Mouse (Mus musculus) forebrain, embryonic 12.5 days (tissue): Measurements from ENCODE around the gene Agtrap. TPM values are rescaled to one million over a fixed set of nuclear protein-coding genes. Genes with fewer than 3 reads are reported as not detected.
A peak's percentile ranks its signal among the peaks of the same experiment; 100 is the strongest.

Source experiments
- ATAC-seq: fragments of 200-750 bp; cut with Nextera tagmentation; 2 replicates; pipeline ENCODE4 v1.8.0; 2017; ENCODE audit warnings: moderate TSS enrichment; ENCODE audit not compliant: low FRiP score
- H3K27ac ChIP-seq: fragments of 300-500 bp; sonication (generic); 2 replicates; pipeline ENCODE4 v1.5.1; 2016; ENCODE audit warnings: mild to moderate bottlenecking
- H3K27me3 ChIP-seq: fragments of 300-500 bp; sonication (generic); 2 replicates; pipeline ENCODE4 v1.6.1; 2016; ENCODE audit warnings: mild to moderate bottlenecking
- H3K36me3 ChIP-seq: fragments of 300-500 bp; sonication (generic); replicated peaks from 2 replicates; pipeline ENCODE4 v1.6.1; 2016; ENCODE audit warnings: mild to moderate bottlenecking
- H3K4me1 ChIP-seq: fragments of 300-500 bp; sonication (generic); 2 replicates; pipeline ENCODE4 v1.6.1; 2016
- H3K4me2 ChIP-seq: fragments of 300-500 bp; sonication (generic); 2 replicates; pipeline ENCODE4 v1.6.1; 2016; ENCODE audit warnings: mild to moderate bottlenecking, moderate library complexity
- H3K4me3 ChIP-seq: fragments of 300-500 bp; sonication (generic); replicated peaks from 2 replicates; pipeline ENCODE4 v1.5.1; 2016; ENCODE audit warnings: mild to moderate bottlenecking
- H3K9ac ChIP-seq: fragments of 300-500 bp; sonication (generic); 2 replicates; pipeline ENCODE4 v1.6.1; 2016; ENCODE audit warnings: mild to moderate bottlenecking
- H3K9me3 ChIP-seq: fragments of 300-500 bp; sonication (generic); 2 replicates; pipeline ENCODE4 v1.6.1; 2016
- WGBS: fragments of 180-500 bp; shearing (Covaris S2); methylation state at CpG from one replicate; pipeline ENCODE4 v1.1.7; 2016; 5-methylcytosine and 5-hydroxymethylcytosine counted together
- polyA plus RNA-seq: library from polyadenylated mRNA; unstranded; fragments of >200 nt; fragmentation: Nextera tagmentation; extraction: Ambion mirVana; gene quantifications from 2 replicates; pipeline ENCODE4 v1.2.1, GENCODE M21; 2016

Gene Agtrap
- polyA plus RNA-seq, 1 experiment from 2014 or later = 9.2 TPM

GRCm38 (mm10) chr4:148040029-148040830 is 47.6 kb downstream of the Agtrap start:
- Histone ChIP-seq H3K4me1 (peaks cover 60% of the 10 kb centered on the region), H3K27me3 (no peaks in the 10 kb centered on the region), H3K4me2 (peak overlapping the region; percentile 64), H3K4me3 (peak overlapping the region; percentile 68), H3K9me3 (no peaks in the 10 kb centered on the region), H3K27ac (peak overlapping the region; percentile 83), H3K9ac (peak overlapping the region; percentile 66), H3K36me3 (peaks cover 33% of the 10 kb centered on the region)
- WGBS = 62% methylated on average over 15 of the region's 15 CpGs
- no peak for ATAC-seq

DNA sequence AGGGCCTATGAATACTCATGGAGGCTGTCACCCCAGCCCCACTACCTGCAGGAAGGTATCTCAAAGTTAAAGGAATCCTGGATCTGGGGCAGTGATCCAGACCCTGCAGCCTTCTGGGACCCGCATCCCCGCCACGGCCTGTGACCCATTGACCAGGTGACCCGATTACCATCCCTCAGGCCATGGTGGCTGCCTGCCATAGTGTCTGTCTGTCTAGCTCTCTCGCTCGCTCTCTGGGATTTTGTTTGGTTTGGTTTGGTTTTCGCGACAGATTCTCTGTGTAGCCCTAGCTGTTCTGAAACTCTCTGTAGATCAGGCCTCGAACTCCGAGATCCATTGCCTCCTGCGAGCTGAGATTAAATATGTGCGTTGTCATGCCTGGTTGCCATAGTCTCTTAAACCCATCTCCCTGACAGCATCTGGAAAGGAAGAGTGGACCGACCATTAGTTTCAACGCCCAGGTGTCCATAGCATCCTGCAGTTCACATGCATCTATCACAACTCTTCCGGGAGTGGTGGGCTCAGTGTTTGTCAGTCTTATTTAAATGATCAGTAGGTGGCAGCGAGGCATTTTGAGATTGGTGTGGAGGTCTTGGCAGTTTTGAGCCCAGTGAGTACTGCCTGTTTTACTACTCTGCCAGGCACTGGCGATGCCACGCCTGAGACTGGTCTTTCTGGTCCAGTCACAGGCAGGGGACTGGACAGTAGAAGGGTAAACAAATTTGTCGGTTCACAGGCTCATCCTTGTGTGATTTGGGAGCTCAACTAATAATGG is 48.4 kb downstream of the Agtrap start:
- H3K4me1 ChIP-seq = peaks cover 54% of the 10 kb centered on the region
- ATAC-seq = no peak
- WGBS = 23% methylated on average over 19 of the region's 19 CpGs

GRCm38 (mm10) chr4:148038600-148039253 is 49.1 kb downstream of the Agtrap start, which contains the start of the genes Clcn6 and Mthfr:
Gene Clcn6, minus strand, starts transcription at chr4:148038821.
Gene Mthfr, plus strand, starts transcription at chr4:148039077.
- Histone ChIP-seq H3K4me3 (peak within 1 kb of the TSS; percentile 68), H3K4me2 (peak within 1 kb of the TSS; percentile 79), H3K27ac (peak within 1 kb of the TSS; percentile 80), H3K9me3 (no peaks in the 10 kb centered on the region), H3K27me3 (no peaks in the 10 kb centered on the region), H3K9ac (peak within 1 kb of the TSS; percentile 76), H3K36me3 (peaks cover 29% of the 10 kb centered on the region), H3K4me1 (peaks cover 54% of the 10 kb centered on the region)
- ATAC-seq = peak; percentile 96
- WGBS = under 1% methylated on average over 53 of the region's 54 CpGs

More for the DNA sequence above, 48.4 kb downstream of the Agtrap start:
- H3K4me2 ChIP-seq = peak overlapping the region; percentile 64
- peak overlapping the region; percentile 61 for H3K27ac ChIP-seq
- H3K27me3 ChIP-seq = no peaks in the 10 kb centered on the region
- no peaks in the 10 kb centered on the region for H3K9me3 ChIP-seq
- H3K9ac ChIP-seq = peak overlapping the region; percentile 51
- H3K4me3 ChIP-seq = peak overlapping the region; percentile 68
- peaks cover 33% of the 10 kb centered on the region for H3K36me3 ChIP-seq

GRCm38 (mm10) chr4:148038079-148038599 is 49.7 kb downstream of the Agtrap start:
- peak overlapping the region; percentile 79 for H3K4me2 ChIP-seq
- H3K9ac ChIP-seq = peak overlapping the region; percentile 76
- peaks cover 31% of the 10 kb centered on the region for H3K36me3 ChIP-seq
- no peaks in the 10 kb centered on the region for H3K27me3 ChIP-seq
- no peak for ATAC-seq
- peak overlapping the region; percentile 68 for H3K4me3 ChIP-seq
- H3K9me3 ChIP-seq = no peaks in the 10 kb centered on the region
- peak overlapping the region; percentile 80 for H3K27ac ChIP-seq
- H3K4me1 ChIP-seq = peaks cover 52% of the 10 kb centered on the region
- 6% methylated on average over 26 of the region's 26 CpGs for WGBS

DNA sequence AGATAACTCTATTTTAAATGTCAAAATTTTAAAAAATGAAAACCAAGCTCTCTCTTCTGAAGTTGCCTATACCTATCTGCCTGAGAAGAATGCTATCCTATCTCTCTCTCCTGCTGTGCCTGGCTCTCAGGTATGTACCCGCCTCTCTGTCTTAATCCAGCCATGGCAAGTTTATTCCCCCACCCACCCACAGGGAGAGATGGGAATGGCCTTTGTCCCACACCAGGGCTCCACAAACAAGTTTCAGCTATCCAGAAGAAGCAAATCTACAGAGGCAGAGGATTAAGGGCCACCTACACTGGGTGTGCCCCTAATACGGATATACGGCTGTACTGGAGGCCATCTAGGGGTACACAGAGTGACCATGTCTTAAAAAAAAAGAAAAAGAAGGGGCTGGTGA is 52.4 kb downstream of the Agtrap start:
- no peaks in the 10 kb centered on the region for H3K9me3 ChIP-seq
- no peak overlapping the region for H3K4me2 ChIP-seq
- H3K4me1 ChIP-seq = peaks cover 25% of the 10 kb centered on the region
- WGBS = 84% methylated on average over 3 of the region's 3 CpGs
- H3K9ac ChIP-seq = no peak overlapping the region
- peaks cover 38% of the 10 kb centered on the region for H3K36me3 ChIP-seq
- H3K4me3 ChIP-seq = no peak overlapping the region
- H3K27me3 ChIP-seq = no peaks in the 10 kb centered on the region
- no peak overlapping the region for H3K27ac ChIP-seq
- ATAC-seq = no peak

DNA sequence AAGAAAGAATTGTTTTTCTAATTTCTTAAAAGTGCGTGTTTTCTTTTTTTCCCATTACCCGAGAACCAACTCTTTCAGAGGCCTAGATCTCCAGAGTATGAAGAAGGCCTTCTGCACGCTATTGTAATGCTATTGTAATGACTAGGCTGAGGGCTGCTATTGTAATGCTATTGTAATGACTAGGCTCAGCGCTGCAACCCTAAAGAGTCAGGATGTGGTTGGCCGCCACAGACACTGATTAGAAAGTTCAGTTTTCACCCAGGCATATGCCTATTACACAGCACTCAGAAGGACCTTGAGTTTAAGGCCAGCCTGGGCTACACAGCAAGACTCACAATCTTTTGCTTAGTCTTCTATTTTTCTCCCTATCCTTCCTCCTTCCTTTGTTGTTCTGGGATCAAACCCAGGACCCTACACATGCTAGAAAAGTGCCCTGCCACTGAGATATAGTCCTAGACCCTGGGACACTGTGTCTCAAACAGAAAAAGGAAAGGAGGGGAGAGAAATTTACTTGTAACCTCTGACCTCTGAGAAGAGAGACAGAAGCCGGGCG is 53.9 kb downstream of the Agtrap start:
- no peak for ATAC-seq
- Histone ChIP-seq H3K27me3 (no peaks in the 10 kb centered on the region), H3K4me3 (no peak overlapping the region), H3K27ac (no peak overlapping the region), H3K36me3 (peaks cover 47% of the 10 kb centered on the region), H3K9me3 (no peaks in the 10 kb centered on the region), H3K4me2 (no peak overlapping the region), H3K4me1 (peaks cover 10% of the 10 kb centered on the region), H3K9ac (no peak overlapping the region)
- WGBS = 71% methylated on average over 7 of the region's 7 CpGs

DNA sequence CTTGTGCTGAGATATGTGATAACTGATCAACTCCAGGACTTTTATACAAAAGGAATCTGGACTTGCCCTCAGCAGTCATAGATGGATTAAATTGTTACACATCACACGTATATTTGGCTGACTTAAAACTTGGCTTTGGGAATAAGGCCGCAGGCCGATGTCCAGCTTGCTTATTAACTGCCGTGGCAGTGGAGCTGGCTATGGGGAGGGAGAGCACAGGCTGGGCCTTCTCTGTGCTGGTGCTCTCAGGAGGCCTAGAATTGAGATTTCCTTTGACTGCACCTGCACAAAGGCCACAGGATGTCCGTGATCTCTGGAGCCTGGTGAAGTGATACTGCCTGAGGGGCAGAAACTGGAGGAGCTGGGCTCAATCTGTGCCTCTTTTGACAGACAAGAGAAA is 57.3 kb downstream of the Agtrap start:
- WGBS = 87% methylated on average over 5 of the region's 5 CpGs
- no peak overlapping the region for H3K27ac ChIP-seq
- H3K9me3 ChIP-seq = no peaks in the 10 kb centered on the region
- H3K36me3 ChIP-seq = peaks cover 68% of the 10 kb centered on the region
- no peak overlapping the region for H3K4me3 ChIP-seq
- no peak overlapping the region for H3K9ac ChIP-seq
- no peak for ATAC-seq
- no peaks in the 10 kb centered on the region for H3K27me3 ChIP-seq
- 0 out of 2 replicates have a peak, but pooled peaks cover 2% of the 10 kb centered on the region for H3K4me1 ChIP-seq
- H3K4me2 ChIP-seq = no peak overlapping the region

GRCm38 (mm10) chr4:148029297-148029696 is 58.5 kb downstream of the Agtrap start:
- ATAC-seq = no peak
- peaks cover 68% of the 10 kb centered on the region for H3K36me3 ChIP-seq
- 96% methylated on average over 7 of the region's 7 CpGs for WGBS
- H3K4me2 ChIP-seq = no peak overlapping the region
- H3K4me1 ChIP-seq = 0 out of 2 replicates have a peak, but pooled peaks cover 2% of the 10 kb centered on the region
- no peak overlapping the region for H3K9ac ChIP-seq
- no peak overlapping the region for H3K4me3 ChIP-seq
- H3K27me3 ChIP-seq = no peaks in the 10 kb centered on the region
- H3K27ac ChIP-seq = no peak overlapping the region
- H3K9me3 ChIP-seq = no peaks in the 10 kb centered on the region

Other genes with a start within 250 kb of the Agtrap start
- 6.1 TPM in 2 replicates for gene Zfp933, start 239.7 kb downstream of the Agtrap start, polyA plus RNA-seq
- 53.8 and 61.4 TPM in 2 replicates for gene Miip, start 219.2 kb downstream of the Agtrap start, polyA plus RNA-seq
- 17.3 and 20.5 TPM in 2 replicates for gene Fv1, start 219.1 kb downstream of the Agtrap start, polyA plus RNA-seq
- gene Mfn2, start 183.3 kb downstream of the Agtrap start, polyA plus RNA-seq = 61.2 and 63.1 TPM in 2 replicates
- gene Plod1, start 151.3 kb downstream of the Agtrap start, polyA plus RNA-seq = 21.6 and 24.9 TPM in 2 replicates
- 16.3 and 16.6 TPM in 2 replicates for gene 2510039O18Rik, start 147.1 kb downstream of the Agtrap start, polyA plus RNA-seq
- gene Nppb, start 102.2 kb downstream of the Agtrap start, polyA plus RNA-seq = not detected in 2 replicates
- 0.82 and 0.99 TPM in 2 replicates for gene Nppa, start 87.3 kb downstream of the Agtrap start, polyA plus RNA-seq
- 22.4 and 27.7 TPM in 2 replicates for gene Clcn6, start 49.2 kb downstream of the Agtrap start, polyA plus RNA-seq
- gene Mthfr, start 49.0 kb downstream of the Agtrap start, polyA plus RNA-seq = 28.7 and 32.2 TPM in 2 replicates
- gene Mad2l2, start 42.4 kb upstream of the Agtrap start, polyA plus RNA-seq = 76.1 and 81.6 TPM in 2 replicates
- gene Draxin, start 42.7 kb upstream of the Agtrap start, polyA plus RNA-seq = 6.4 and 8.0 TPM in 2 replicates
- 14.9 and 16.4 TPM in 2 replicates for gene Fbxo6, start 64.1 kb upstream of the Agtrap start, polyA plus RNA-seq
- 57.5 and 60.5 TPM in 2 replicates for gene Fbxo44, start 72.5 kb upstream of the Agtrap start, polyA plus RNA-seq
- 1.2 and 1.5 TPM in 2 replicates for gene Fbxo2, start 72.6 kb upstream of the Agtrap start, polyA plus RNA-seq
- 4.8 and 4.9 TPM in 2 replicates for gene Disp3, start 199.9 kb upstream of the Agtrap start, polyA plus RNA-seq